Mouse (Mus musculus) cerebellum, adult 9-10 months (tissue): ENCODE results near the gene Cracr2b.

Experiments
- DNase-seq: peaks from one replicate; pipeline ENCODE4 v3.0.0; 2022

Cracr2b gene

GRCm38 (mm10) chr7:141471236-141471635 lies 10.3 kb downstream of the Cracr2b start:
- DNase-seq = no peak

GRCm38 (mm10) chr7:141472226-141472625 lies 11.3 kb downstream of the Cracr2b start:
- DNase-seq = no peak

DNA sequence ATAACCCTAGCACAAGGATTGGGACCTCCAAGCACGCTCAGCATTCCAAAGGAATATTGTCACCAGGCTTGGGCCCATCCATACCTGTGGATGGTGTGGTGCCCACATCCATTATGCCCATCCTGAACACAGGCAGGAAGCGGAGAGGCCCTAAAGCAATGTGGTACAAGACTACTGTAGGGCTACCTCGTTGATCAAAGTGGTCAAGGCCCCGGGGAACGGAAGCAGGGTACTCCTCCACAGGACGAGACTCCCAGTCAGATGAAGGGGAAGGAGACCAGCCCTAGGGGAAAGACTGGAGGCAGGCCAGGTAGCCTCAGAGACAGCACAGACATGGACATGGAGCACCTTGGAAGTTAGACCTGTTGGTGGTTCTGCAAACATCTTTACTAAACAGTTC lies 11.9 kb downstream of the Cracr2b start:
- DNase-seq = no peak

GRCm38 (mm10) chr7:141474160-141474559 lies 13.3 kb downstream of the Cracr2b start:
- DNase-seq = no peak

GRCm38 (mm10) chr7:141475011-141475804 lies 14.3 kb downstream of the Cracr2b start, which contains the start of the genes Polr2l and Tspan4:
Polr2l (minus strand) TSS chr7:141475132.
Tspan4 (plus strand) TSS chr7:141475240.
- DNase-seq = peak; percentile 87

- no peak for DNase-seq
Observed at GRCm38 (mm10) chr7:141475805-141476158, 14.9 kb downstream of the Cracr2b start.

DNA sequence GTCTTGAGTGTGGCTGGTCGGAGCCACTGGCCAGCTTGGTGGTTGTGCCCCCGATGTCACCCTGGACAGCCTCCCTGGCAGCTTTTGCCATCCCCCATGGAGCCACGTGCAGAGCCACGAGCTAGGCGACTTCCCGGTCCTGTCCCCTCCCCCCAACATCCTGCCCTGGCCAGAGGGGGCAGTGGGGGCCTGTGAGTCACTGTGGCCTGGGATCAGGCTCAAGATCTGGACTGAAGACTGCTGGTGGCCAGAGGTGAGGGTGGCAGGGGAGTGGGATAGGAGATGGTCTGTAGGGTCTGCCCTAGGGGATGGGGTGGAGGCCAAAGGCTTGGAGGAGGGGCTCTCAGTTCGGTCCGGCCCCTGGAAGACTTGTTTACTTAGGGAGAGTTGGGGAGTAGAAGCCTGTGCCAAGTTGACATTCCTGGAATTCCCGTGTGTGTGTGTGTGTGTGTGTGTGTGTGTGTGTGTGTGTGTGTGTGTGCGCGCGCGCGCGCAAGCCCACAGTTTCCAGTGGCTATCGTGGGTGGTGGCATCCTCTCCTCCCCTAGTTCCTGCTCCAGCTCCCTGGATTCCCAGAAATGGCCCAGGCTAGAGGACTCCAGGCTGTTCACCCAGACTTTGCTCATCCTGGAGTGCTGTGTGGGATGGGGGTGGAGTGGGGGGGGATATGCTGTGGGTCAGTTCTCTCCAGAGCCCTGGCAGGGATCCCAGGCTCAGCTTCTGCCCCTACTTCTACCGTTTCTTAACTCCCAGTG lies 15.5 kb downstream of the Cracr2b start:
- DNase-seq = no peak

GRCm38 (mm10) chr7:141476981-141477370 lies 16.1 kb downstream of the Cracr2b start:
- DNase-seq = no peak

DNA sequence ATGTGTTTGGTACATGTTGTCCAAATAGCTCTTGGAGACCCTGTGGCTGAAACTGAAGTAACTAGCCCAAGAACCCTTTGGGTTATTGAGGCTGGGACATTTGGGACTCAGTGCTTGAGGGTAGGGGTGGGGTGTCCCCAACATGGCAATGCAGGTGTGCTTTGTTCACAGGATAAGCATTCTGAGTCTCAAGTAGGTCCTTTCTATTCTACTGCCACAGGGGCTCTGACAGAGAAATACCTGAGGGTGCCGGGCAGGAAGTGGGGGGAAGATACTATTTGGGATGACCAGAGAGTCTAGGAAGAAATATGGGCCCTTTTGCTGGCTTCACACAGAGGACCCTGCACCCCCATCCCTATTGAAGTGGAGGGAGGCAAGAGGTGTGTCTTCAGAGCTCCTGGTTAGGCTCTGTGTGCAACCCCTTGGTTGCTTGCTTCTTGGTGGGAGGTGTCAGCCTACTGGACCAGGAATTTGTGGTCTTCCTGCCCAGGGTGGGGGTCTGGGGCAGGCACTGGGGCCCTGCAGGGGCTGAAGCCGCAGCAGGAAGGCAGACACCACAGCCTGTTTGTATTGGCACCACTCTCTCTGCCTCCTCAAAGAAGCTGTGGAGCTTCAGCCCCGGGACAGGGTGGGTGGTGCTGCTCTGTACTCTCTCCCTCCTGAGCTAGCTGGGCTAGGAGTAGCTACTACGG lies 16.8 kb downstream of the Cracr2b start:
- no peak for DNase-seq

DNA sequence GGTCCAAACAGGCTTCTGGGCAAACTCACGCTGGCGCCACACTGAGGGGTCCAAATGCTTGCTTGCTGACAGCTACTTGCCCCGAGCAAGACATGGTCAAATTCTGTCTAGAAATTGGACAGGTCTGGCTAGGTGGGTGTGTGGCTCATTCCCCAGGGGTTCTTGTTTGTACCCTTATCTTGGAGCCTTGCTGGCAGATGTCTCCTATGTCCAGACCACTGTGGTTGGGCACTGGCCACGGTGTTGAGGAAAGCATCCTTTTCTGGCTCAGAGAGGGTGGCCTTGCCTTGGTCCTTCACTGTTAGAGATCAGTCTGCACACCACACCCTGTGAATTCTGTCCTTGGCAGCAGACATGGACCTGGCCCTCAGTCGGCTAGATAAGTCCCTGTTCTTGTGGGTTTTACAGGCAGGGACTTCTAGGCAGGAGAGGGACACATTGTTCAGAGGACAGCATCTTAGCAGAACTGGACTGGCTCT lies 17.4 kb downstream of the Cracr2b start:
- DNase-seq = no peak

- DNase-seq = peak; percentile 94
Observed at GRCm38 (mm10) chr7:141480842-141481497, 20.1 kb downstream of the Cracr2b start.

DNA sequence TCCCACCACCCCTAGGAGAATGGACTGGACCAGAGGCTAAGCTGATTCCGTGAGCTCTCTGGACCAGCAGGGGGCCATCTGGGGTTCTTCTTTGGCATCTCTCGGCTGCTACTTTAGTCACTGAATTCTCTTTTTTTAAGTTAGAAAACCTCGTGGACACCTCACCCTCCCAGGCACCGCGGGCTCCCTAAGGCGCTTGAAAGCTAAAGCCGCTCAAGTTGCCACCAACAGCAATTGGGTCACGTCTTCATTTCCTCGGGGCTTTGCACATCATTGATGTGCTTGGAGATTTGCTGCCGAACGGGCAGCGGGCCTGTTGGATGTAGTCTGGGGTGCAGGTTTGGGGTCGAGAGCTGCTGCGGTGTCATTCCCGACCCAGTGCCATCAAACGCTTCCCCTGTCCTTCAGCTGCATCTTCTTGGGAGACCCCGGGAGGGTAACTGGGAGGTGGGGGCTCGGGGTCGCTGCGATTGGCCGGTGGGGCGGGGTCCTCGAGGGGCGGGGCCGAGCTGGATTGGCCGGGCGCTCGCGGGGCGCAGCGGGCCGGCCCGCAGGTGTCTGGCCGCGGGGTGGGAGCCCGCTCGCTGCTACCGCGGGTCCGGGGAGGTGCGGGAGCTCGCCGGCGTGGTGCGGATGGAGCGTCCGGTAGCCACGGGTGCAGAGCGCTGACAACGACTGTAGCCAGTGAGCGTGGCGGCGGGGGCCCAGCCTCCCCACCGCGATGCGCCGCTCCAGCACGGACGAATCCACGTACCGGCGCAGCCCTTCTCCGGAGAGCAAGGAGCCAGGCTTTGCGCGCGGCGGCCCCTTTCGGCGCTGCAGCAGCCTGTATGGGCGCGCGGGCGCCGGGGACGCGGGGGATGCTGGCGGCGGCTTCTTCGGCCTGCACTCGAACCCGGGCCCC lies 20.9 kb downstream of the Cracr2b start:
- DNase-seq = peak; percentile 85

GRCm38 (mm10) chr7:141482531-141483024 lies 21.7 kb downstream of the Cracr2b start:
- no peak for DNase-seq

- DNase-seq = no peak
Observed at GRCm38 (mm10) chr7:141483114-141483653, 22.3 kb downstream of the Cracr2b start.

- no peak for DNase-seq
Observed at GRCm38 (mm10) chr7:141484186-141485120, 23.6 kb downstream of the Cracr2b start.

- no peak for DNase-seq
Observed at GRCm38 (mm10) chr7:141485186-141485585, 24.3 kb downstream of the Cracr2b start.

DNA sequence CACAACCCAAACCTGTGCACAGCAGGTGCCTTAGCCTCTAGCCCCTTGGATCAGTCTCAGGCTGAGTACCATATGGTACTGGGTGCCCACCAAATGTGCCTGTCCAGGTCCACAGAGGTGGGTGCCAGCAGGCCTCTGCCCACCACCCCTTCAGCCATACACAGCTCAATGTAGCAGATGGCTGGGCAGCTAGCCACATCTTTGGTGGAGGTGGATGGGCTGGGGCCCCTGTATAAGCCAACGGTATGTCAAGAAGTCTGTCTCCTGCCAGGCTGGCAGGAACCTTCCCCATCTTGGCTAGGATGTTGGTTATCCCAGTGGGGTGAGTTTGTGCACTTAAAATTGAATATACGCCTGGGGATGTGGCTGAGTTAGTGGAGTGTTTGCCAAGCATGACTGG lies 24.7 kb downstream of the Cracr2b start:
- peak; percentile 99 for DNase-seq

GRCm38 (mm10) chr7:141486239-141486638 lies 25.3 kb downstream of the Cracr2b start:
- no peak for DNase-seq

- DNase-seq = no peak
Observed at GRCm38 (mm10) chr7:141487141-141487540, 26.2 kb downstream of the Cracr2b start.

DNA sequence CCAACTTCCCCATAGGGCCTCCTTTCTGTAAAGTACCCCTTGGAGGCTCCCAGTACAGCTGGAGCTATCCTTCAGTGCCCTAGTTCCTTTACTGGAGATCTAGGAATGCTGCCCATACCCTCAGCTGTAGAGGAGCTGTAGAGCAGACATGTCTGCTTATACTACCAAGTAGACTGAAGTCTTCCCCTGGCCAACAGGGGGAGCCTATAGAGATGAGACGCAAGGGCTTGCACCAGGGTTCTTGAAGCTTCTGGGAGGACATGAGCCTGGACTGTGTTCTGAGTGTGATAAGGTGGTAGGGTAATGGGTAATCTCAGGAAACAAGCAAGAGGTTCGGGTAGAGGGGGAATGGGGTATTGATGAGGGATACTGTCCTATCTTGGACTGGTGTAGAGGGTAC lies 30.3 kb downstream of the Cracr2b start:
- DNase-seq = no peak
